19 mouse cellular contexts compared by ENCODE assay signal in genomic region chr8:93691375-93691774, GRCm38 (mm10).
"Had no signal": no experiment of that assay in that cellular context is flagged by ENCODE, and none has a peak within 500 bp of the region (broad histone marks: within the 10 kb centered on the region; RNA-seq: fewer than 3 reads in every experiment).

No protein-coding gene starts in this region.

- H3K4me1 ChIP-seq: neural tube, embryonic 13.5 days had no signal

- H3K4me3 ChIP-seq: midbrain, embryonic 10.5 days; midbrain, embryonic 12.5 days; myocyte; neural tube, embryonic 13.5 days; neural tube, embryonic 15.5 days had no signal

- H3K9me3 ChIP-seq: midbrain, embryonic 10.5 days; midbrain, embryonic 12.5 days; neural tube, embryonic 13.5 days; neural tube, embryonic 15.5 days had no signal

- H3K4me2 ChIP-seq: lung, embryonic 14.5 days; midbrain, embryonic 12.5 days; neural tube, embryonic 13.5 days; neural tube, embryonic 15.5 days had no signal

- H3K9ac ChIP-seq: lung, embryonic 14.5 days; midbrain, embryonic 12.5 days; neural tube, embryonic 13.5 days; neural tube, embryonic 15.5 days had no signal

- DNase-seq: lung, adult 18-20 months; lung, embryonic 14.5 days; lung, postnatal 10 days; lung, postnatal 4 days; midbrain, embryonic 14.5 days; retina, postnatal 1 day; right cerebral cortex, adult 18-20 months; right cerebral cortex, postnatal 25 days; right cerebral cortex, postnatal 4 days; spleen, adult 18-20 months; thymus, adult 18-20 months; thymus, postnatal 25 days; thymus, postnatal 4 days had no signal

- H3K27me3 ChIP-seq: midbrain, embryonic 12.5 days; neural tube, embryonic 13.5 days; neural tube, embryonic 15.5 days had no signal

- H3K36me3 ChIP-seq: midbrain, embryonic 10.5 days; midbrain, embryonic 12.5 days; neural tube, embryonic 13.5 days; neural tube, embryonic 15.5 days had no signal

- ATAC-seq: midbrain, embryonic 16.5 days had no signal

- H3K27ac ChIP-seq: midbrain, embryonic 10.5 days; midbrain, embryonic 12.5 days; neural tube, embryonic 13.5 days had no signal
